Mouse (Mus musculus): ENCODE results near the gene Ralbp1.
A peak's percentile ranks its signal among the peaks of the same experiment; 100 is the strongest.

Ralbp1 gene

DNA sequence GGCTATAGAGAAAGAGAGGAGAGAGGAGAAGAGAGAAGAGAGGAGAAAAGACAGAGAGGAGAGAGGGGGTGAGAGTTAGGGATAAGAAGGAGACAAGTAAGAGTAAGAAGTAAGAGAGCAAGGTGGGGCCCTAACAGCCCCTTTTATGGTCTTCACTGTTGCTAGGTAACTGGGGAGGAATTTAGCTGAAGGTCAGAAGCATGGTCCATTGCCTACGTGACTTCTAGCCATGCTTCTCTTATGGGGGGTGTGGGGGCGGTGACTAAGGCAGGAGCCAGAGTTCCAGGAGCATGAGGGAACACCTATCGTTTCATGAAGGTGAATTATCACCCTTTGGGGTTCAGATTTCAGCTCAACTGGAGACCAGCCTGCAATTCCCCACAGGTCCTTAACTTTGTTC, 10.4 kb upstream of the Ralbp1 start:
- no peak for DNase-seq (ENCODE audit: low spot score)

DNA sequence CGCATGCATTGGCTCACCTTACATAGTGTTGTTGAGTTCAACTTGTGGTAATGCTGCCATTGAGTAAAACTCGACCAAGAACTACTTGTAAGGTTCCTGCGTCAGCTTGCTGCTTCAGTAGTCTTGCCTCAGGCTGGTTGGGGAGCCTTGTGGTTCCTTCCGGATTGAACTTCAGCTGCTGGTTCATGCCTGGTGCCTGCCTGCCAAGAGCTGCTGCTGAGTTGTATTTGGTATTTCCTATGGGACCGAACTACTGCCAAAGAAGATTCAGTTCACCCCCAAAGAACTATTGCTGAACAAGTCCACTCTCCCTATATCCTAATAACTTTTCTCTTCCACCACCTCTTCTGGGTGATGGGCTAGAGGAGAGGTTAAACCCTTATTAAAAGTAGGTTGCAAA, 3.9 kb upstream of the Ralbp1 start:
- no peak for DNase-seq (ENCODE audit: low spot score)

DNA sequence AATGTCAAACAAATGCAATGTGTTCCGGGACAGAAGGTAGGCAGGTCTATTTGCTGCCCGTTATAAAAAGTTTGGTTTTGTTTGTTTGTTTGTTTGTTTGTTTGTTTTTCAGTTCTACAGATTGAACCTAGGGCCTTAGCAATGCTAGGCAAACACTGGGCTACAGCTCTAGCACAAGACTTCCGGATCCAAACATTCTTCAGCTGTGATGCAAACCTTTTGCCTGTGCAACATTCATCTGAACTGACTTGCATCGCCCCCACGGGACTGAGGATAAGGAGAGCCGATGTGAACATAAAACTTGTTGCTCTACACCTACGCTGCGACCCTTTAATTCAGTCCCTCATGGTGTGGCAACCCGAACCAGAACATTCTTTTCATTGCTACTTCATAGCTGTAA, 973 bp upstream of the Ralbp1 start:
- no peak for DNase-seq (ENCODE audit: low spot score)

DNA sequence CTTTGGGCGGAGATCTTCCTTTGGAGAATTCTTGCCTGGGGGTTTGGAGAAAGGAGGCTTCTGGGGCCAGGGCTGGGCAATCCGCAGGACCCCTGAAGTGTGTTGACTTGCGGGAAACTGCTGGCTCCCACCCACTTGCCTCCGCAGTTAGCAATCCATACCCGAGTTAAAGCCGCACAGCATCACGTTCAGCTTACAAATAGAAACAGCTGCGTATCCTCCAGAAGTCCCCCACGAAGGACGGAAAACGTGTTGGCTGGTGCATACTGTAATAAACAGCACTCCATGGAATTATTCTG, 251 bp downstream of the Ralbp1 start:
- DNase-seq (ENCODE audit: low spot score), result no peak

DNA sequence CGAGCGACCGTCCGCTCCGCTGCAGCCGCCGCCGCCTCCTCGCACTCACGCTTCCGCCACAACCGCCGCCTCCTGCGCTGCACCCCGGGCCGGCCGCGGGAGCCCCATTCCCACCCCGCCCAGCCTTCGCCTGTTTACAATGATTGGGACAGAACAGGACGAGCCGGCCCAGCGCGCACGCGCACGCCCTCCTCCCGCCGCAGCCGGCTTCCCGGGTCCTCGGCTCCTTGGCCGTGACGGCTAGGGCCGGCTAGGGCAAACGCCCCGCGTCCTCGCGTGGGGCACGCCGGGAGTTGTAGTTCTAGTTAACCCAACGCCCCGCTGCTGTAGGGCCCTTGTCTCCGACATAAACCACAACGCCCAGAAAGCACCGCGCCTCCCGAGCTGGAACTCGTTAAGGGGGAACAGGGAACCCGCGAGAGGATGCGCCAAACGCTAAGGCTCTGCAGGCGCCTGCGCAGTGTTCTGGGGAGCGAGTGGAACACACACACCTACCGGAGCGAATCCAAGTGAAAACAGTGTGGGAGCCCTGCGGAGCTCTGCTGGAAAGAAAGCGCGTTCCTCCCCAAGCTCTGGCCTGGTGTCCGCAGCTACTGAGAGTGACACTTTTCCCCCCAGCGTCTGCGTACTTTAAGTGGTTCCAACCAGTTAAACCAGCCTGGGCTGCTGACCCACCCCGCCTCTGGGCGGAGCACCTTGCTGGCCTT, 754 bp downstream of the Ralbp1 start:
- peak; percentile 99 for DNase-seq (ENCODE audit: low spot score)

DNA sequence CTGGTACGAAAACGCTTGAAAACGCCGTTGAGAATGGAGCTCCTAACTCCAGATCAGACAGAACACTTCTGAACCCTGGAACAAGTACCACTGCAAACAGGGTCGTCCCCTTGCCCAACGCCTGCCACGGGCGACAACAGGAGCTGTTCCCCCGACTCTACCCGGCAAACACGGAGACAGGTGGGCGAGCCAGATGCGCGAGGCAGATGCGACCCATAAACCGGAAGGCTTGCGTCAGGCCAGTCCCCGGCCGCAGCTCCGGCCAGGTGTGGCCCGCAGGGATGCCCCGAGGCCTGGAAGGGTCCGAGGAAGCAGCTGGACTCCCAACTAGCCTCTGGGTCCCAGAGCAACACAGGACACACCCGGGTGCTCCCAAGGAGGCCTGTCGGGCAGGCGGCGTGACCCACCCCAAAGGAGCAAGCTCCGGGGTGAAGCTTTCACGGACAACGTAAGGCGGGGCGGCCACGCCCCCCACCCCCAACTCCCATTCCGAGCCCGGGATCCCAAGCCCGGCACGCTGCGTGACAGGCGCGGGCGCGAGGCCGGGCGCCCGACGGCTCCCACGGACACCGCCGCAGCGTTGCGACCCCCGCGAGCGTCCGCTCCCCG, 1.4 kb downstream of the Ralbp1 start:
- no peak for DNase-seq (ENCODE audit: low spot score)

DNA sequence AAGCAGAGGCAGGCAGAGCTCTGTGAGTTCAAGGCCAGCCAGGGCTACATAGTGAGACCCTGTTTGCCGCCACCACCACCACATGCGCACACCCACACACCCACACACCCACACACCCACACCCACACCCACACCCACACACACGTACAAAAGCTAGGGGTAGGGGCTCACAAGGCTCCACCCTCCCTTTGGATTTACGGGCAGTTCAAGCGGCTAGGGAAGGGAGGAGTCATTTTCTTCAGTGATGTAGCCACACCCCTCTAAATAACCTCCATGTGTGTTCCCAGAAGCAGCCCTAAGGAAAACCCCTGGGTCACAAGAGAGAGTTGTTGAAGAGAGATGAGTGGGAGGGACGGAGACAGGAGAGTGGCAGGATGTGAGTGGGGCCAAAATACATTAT, 8.6 kb downstream of the Ralbp1 start:
- no peak for DNase-seq (ENCODE audit: low spot score)

DNA sequence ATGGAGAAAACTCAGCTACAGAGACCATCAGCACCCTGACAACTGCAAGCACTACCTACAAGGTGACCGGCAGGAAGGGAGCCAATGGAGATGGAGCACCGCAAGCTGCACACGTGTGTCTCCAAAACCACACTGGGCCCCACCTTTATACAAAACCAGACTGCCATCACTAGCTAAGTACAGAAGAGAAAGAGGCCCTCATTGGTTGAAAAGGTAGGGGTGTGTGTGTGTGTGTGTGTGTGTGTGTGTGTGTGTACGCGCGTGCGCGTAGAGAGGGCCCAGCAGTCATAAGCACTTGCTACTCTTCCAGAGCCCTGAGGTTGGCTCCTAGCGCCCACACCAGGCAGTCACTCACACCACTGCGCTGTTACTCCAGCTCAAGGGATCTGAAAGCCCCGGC, 11.8 kb downstream of the Ralbp1 start:
- DNase-seq (ENCODE audit: low spot score), result no peak

DNA sequence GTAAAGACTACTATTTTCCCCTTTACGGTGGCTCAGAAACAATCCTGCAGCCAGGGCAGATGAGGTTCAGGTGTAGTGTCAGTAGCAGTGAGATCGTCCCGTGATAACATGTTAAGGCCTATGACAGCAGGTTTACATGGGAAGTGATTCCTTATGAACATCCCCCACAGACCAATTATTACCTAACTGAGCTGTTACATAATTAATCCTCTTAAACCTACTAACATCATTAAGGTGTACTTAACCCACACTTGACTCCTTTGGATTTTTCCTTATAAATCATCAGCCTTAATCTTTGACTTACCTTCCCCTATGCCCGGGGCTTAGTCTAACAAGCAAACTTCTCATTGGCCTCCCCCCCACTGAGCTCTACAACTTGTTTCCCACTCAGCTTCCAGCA, 12.4 kb downstream of the Ralbp1 start:
- no peak for DNase-seq (ENCODE audit: low spot score)

DNA sequence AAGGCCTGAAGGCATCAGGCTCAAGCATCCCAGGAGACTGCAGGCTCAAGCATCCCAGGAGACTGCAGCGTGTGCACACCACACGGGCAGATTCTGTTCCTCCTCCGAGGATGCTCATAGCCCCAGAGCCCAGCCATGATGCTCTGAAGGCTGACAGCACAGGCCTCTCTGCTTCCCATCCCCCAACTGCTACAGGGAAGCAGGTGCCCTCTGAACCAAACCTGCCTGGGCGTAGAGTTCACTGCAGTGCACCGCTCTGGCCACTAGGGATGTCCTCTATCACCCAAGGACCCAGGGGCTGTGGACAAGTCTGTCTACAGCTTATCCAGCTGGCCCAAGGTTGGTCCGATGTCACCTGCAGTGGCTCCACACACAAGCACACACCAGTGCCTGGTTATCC, 12.9 kb downstream of the Ralbp1 start:
- peak; percentile 25 for DNase-seq (ENCODE audit: low spot score)

DNA sequence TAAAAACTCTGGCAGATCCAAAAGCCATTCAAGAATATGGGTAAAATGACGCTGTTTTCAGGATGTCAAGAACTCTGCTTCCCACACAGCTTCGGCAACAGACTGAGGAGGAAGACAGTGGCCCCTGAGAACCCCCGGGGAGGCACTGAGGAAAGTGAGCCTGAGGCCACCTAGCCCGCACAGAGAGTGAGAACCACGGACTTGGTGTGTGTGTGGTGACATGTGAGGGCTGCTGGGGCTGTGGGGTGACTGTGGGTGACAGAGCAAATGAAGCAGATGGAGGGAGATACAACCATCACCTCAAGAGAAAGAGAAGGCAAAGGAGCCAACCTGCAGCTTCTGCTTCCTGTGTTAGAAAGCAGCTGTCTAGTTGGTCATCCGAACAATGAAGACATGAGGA, 13.5 kb downstream of the Ralbp1 start:
- DNase-seq (ENCODE audit: low spot score), result no peak

DNA sequence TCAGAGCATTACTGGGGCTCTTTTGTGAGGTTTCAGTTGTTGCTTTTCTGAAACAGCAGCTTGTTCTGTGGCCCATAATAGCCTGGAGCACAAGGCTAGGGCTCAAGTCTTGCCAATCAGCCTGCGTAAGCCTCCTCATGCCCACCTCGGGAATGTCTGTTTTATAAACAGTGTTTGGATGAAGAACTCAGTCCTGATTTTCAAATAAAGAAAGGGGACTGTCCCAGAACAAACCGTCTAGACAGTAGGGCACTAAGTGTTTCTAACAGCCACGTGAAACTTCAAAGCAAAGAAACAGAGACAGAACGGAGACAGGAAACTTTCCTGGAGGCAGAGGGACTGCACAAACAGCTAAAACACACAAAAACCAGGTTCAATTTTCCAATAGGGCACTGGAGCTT, 14.0 kb downstream of the Ralbp1 start:
- DNase-seq (ENCODE audit: low spot score), result no peak

DNA sequence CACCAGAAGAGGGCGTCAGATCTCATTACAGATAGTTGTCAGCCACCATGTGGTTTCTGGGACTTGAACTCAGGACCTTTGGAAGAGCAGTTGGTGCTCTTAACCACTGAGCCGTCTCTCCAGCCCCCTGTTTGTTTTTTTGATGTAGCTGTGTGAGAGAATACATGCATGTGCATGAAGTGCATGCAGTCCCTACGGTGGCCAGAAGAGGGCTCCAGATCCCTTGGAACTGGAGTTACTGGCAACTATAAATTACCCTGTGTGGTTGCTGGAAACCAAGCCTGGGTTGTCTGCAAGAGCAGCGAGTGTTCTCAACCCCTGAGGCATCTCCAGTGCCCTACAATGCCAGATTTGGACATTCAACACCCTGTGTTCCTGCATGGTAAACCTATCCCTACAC, 15.5 kb downstream of the Ralbp1 start:
- DNase-seq (ENCODE audit: low spot score), result peak; percentile 28

DNA sequence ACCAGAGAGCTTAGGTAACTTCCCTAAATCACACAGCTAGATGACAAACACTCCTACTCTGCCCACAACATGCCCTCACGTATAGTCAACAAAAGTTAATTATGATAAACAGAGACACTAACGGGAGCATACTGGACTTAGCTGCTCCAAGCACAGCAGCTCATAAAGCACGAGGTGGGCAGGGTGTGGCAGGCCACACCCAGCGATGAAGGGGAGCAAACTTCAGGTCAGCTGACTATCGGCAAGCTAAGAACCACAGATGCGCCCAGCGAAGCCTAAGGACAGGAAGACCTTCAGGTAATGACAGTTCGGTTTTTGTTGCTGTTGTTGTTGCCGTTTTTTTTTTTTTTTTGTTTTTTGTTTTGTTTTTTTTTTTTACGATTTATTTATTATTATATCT, 15.9 kb downstream of the Ralbp1 start:
- DNase-seq (ENCODE audit: low spot score), result no peak

DNA sequence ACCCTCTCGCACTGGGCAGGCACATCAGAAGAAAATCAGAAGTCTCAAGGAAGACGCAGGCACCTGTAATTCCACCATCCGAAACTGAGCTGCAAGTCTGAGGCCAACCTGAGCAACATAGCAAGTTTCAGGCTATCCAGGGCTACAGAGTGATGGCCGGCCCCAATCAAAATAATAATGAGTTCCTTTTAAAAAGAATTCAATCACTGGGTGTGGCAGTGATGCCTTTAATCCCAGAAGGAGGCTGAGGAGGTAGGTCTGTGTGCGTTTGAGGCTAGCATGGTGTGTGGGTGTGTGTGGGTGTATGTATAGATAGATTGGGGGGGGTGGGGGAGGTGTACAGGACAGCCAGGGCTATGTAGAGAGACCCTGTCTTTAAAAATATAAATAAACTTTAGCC, 17.6 kb downstream of the Ralbp1 start:
- no peak for DNase-seq (ENCODE audit: low spot score)

DNA sequence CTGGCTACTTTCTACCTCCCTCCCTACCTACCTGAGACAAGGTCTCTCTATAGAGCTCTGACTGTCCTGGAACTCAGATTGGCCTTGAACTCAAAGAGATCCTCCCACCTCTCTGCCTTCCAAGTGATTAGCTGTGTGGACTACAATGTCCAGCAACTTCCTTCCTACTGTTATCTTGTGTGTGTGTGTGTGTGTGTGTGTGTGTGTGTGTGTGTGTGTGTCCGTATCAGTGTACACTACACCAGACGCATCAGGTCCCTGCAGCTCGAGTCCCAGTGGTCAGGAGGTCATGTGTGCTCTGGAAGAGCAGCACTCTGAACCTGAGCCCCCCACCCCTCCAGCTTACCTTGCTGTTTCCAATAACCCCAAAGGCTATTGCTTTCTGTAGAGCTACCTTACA, 19.4 kb downstream of the Ralbp1 start:
- no peak for DNase-seq (ENCODE audit: low spot score)

DNA sequence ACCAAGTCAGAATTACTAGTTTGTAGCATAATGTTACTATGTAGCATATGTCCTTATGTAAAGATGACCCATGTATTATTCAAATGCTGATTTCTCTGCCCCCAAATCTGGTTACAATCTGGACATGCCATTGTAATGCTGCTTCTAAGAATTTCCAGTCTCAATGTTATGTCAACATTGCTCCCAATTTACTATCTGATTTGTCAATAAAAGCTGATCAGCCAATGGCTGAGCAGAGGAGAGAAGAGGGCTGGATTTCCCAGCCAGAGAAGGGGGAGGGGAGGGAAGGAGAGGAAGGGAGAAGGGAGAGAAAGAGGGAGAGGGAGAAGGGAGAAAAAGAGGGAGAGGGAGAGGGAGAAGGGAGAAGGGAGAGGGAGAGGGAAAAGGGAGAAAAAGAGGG, 20.3 kb downstream of the Ralbp1 start:
- DNase-seq (ENCODE audit: low spot score), result no peak

DNA sequence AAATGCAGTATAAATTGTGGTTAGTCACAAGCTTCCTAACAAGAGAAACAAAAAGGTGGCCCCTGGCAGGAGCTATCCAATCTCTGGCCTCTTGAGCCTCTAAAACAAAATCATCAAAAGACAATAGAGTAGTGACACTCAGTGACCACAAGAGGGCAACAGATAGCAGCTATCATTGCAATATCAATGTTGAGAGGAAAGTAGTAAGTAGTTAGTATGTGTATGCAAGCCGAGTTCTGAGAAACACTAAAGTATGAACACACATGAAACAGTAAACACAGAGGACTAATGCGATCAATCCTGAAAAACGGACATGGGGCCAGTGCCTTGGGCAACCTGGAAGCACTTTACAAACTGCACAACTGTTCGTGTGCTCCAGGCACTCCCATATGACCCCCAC, 20.9 kb downstream of the Ralbp1 start:
- no peak for DNase-seq (ENCODE audit: low spot score)

DNA sequence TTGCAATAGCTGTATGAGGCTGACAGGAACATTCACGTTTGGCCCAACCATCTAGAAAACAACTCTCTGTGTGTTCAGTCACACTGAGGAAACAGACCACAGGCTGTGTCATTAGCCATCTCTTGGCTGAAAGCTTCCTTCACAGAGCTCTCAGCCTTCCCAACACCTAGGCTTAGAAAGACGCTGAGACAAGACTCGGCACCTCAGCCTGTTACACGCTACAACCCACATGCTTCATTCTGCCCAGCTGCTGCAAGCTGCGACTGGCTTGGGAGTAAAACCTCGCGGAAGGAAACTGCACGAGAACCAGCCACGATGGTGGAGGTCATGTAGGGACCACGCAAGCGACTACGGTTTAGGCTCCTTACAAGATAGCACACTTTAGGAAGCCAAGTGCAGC, 21.8 kb downstream of the Ralbp1 start:
- DNase-seq (ENCODE audit: low spot score), result no peak

DNA sequence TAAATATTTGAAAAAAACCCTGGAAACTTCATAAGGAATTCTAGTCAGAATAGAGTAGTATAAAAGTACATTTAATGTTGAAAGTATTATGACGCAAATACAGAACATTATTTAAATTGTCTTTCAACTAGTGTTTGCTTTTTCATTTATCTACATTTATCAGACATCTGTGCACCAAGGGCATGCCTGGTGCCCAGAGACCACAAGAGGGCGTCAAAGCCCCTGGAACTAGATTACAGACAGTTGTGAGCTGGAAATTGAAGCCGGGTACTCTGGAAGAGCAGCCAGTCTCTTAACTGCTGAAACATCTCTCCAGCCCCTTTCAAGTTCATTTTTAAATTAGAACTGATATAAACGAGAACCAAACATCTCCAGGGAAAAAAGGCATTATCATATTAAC, 23.0 kb downstream of the Ralbp1 start:
- DNase-seq (ENCODE audit: low spot score), result no peak

DNA sequence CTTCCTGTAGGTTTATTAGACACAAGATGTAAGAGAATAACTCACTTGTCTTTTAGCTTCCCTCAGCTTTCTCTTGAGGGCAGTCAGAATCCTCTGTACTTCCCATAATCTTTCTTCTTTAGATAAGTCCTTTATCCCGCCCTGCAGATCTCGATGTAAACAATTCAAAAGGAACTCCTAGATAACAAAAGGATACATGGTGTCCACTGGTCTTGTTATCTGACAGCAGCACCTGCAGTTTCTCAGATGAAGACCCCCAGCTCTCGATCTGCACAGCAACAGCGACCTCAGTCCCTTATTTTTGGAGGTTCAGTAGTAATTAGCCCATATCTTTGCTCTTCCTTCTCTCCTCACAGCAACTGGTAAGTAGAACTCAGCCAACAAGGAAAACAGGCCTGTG, 28.0 kb downstream of the Ralbp1 start:
- no peak for DNase-seq (ENCODE audit: low spot score)

DNA sequence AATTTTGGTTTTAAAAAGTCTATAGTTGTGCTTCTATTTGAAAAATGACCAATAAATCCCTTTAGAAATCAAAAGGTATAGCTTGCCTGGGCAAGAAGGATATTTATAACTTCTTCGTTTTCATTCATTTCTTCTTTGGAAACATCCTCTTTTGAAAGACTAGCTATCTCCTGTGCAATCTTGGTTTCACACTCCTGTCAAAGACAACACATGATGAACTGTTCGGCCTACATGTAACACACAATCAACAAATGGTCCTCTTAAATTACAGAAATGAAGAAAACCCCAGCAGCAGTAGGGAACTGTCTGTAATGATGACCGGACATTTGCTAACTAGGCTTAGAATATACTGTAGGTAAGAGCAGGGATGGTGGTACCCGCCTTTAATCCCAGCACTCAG, 31.6 kb downstream of the Ralbp1 start:
- DNase-seq (ENCODE audit: low spot score), result no peak

DNA sequence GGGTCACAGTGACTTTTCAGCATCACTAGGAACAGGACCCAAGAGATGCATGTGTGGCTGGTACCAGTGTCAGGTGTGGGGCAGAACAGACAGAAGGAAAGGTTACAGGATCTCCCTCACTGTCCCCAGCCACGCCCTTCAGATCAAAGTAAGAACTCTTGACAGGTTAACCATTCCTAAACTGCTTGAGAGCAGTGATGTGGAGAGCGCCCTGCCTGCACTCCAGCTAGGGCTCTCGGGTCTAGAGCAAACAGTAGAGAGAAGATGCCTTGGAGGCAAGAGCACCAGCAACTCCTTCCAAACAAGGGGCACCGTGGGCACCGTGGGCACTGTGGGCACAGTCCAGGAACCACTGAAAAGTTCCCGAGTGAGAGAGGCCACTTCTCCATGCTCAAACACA, 32.3 kb downstream of the Ralbp1 start:
- DNase-seq (ENCODE audit: low spot score), result no peak

DNA sequence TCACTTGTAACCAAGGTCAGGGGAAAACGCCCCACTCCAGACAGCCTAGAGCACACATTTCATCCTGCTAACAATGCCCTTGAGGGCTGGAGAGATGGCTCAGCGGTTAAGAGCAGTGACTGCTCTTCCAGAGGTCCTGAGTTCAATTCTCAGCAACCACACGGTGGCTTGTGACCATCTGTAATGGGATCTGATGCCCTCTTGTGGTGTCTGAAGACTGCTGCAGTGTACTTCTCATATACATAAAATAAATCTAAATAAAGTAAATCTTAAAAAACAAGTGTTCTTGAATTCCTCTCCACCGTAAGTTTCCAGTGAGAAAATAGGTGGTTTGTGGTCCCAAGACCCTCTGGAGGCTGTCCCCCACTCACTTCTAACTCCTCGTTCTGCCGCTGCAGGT, 33.8 kb downstream of the Ralbp1 start:
- no peak for DNase-seq (ENCODE audit: low spot score)

DNA sequence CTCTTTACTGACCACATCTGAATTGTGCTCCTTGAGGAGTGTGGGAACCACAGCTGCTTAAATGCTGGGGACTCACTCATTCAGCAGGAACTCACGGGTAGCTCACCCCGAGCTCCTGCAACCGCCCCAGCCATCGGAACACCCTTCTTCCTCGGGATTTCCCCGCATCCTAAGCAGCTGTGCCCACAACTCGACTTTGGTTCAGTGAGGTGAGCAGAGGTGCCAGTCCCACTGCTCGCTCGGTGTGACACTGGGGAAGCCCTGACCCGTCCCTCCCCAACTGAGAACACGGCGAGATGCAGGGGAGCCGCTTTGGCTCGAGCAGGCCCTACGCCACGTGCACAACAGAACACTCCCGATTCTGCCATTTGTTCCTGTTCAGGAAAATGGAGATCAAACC, 35.1 kb downstream of the Ralbp1 start:
- DNase-seq (ENCODE audit: low spot score), result no peak

All from yolk sac, embryonic 10.5 days (tissue).